Mouse (Mus musculus): ENCODE measurements around the gene Tmem44.

Gene Tmem44

GRCm38 (mm10) chr16:30552621-30553338, 2.1 kb upstream of the Tmem44 start:
- DNase-seq (ENCODE audit: low spot score in 2 of 2), result peak; percentile 87 to 92

- peak; percentile 76 to 82 for DNase-seq (ENCODE audit: low spot score in 2 of 2)
Measured at GRCm38 (mm10) chr16:30549966-30550747, 485 bp downstream of the Tmem44 start.

GRCm38 (mm10) chr16:30549516-30549915, 1.1 kb downstream of the Tmem44 start:
- DNase-seq (ENCODE audit: low spot score in 2 of 2), result no peak

- DNase-seq (ENCODE audit: low spot score in 2 of 2), result no peak
Measured at GRCm38 (mm10) chr16:30548291-30548690, 2.4 kb downstream of the Tmem44 start.

- no peak for DNase-seq (ENCODE audit: low spot score in 2 of 2)
Measured at GRCm38 (mm10) chr16:30544693-30545092, 5.9 kb downstream of the Tmem44 start.

- DNase-seq (ENCODE audit: low spot score in 2 of 2), result no peak
Measured at GRCm38 (mm10) chr16:30543386-30543785, 7.3 kb downstream of the Tmem44 start.

- DNase-seq (ENCODE audit: low spot score in 2 of 2), result no peak
Measured at GRCm38 (mm10) chr16:30542826-30543225, 7.8 kb downstream of the Tmem44 start.

GRCm38 (mm10) chr16:30540107-30541001, 10.3 kb downstream of the Tmem44 start:
- no peak for DNase-seq (ENCODE audit: low spot score in 2 of 2)

GRCm38 (mm10) chr16:30539433-30539832, 11.2 kb downstream of the Tmem44 start:
- peak in 1 of 2 experiments; percentile 34 for DNase-seq (ENCODE audit: low spot score in 2 of 2)

GRCm38 (mm10) chr16:30535075-30535474, 15.6 kb downstream of the Tmem44 start:
- DNase-seq (ENCODE audit: low spot score in 2 of 2), result no peak

- no peak for DNase-seq (ENCODE audit: low spot score in 2 of 2)
Measured at GRCm38 (mm10) chr16:30533592-30533991, 17.1 kb downstream of the Tmem44 start.

- no peak for DNase-seq (ENCODE audit: low spot score in 2 of 2)
Measured at GRCm38 (mm10) chr16:30532929-30533328, 17.7 kb downstream of the Tmem44 start.

GRCm38 (mm10) chr16:30531761-30532406, 18.8 kb downstream of the Tmem44 start:
- no peak for DNase-seq (ENCODE audit: low spot score in 2 of 2)

- DNase-seq (ENCODE audit: low spot score in 2 of 2), result no peak
Measured at GRCm38 (mm10) chr16:30530815-30531214, 19.8 kb downstream of the Tmem44 start.

GRCm38 (mm10) chr16:30528386-30528785, 22.3 kb downstream of the Tmem44 start:
- no peak for DNase-seq (ENCODE audit: low spot score in 2 of 2)

- DNase-seq (ENCODE audit: low spot score in 2 of 2), result no peak
Measured at GRCm38 (mm10) chr16:30527889-30528288, 22.8 kb downstream of the Tmem44 start.

GRCm38 (mm10) chr16:30525756-30526155, 24.9 kb downstream of the Tmem44 start:
- no peak for DNase-seq (ENCODE audit: low spot score in 2 of 2)

- no peak for DNase-seq (ENCODE audit: low spot score in 2 of 2)
Measured at GRCm38 (mm10) chr16:30524481-30524880, 26.2 kb downstream of the Tmem44 start.

- no peak for DNase-seq (ENCODE audit: low spot score in 2 of 2)
Measured at GRCm38 (mm10) chr16:30522253-30522940, 28.2 kb downstream of the Tmem44 start.

GRCm38 (mm10) chr16:30521147-30521546, 29.5 kb downstream of the Tmem44 start:
- no peak for DNase-seq (ENCODE audit: low spot score in 2 of 2)

- DNase-seq (ENCODE audit: low spot score in 2 of 2), result peak; percentile 69 to 85
Measured at GRCm38 (mm10) chr16:30520361-30520823, 30.2 kb downstream of the Tmem44 start.

Measured in heart, adult 9 months (tissue).